Mouse (Mus musculus) G1E (cell line): ENCODE data around the gene Agpat1. TPM values are rescaled to one million over a fixed set of nuclear protein-coding genes. Genes with fewer than 3 reads are reported as not detected.
A peak's percentile ranks its signal among the peaks of the same experiment; 100 is the strongest.

Source experiments
- ATAC-seq: 2 replicates; pipeline ENCODE4 v1.8.0; 2016; ENCODE audit warnings: mild to moderate bottlenecking; ENCODE audit not compliant: insufficient number of reproducible peaks, poor library complexity, low FRiP score, severe bottlenecking; ENCODE audit errors: extremely low read depth
- DNase-seq: peaks from one replicate; pipeline ENCODE4 v3.0.0; 2012; ENCODE audit warnings: low spot score
- H3K27me3 ChIP-seq: 2 replicates; pipeline ENCODE4 v1.6.1; 2012; ENCODE audit warnings: mild to moderate bottlenecking, low read length, inconsistent platforms; ENCODE audit not compliant: insufficient read depth
- H3K36me3 ChIP-seq: replicated peaks from 2 replicates; pipeline ENCODE3; 2012; ENCODE audit warnings: mild to moderate bottlenecking, inconsistent platforms
- H3K4me1 ChIP-seq: 2 replicates; pipeline ENCODE4 v1.6.1; 2012; ENCODE audit warnings: low read depth, low read length, inconsistent platforms, mixed read lengths; ENCODE audit not compliant: insufficient read depth
- H3K4me3 ChIP-seq: 2 replicates; pipeline ENCODE4 v1.5.1; 2012; ENCODE audit warnings: low read depth, mild to moderate bottlenecking, inconsistent platforms, low read length, moderate library complexity, mixed read lengths
- H3K9me3 ChIP-seq: replicated peaks from 2 replicates; pipeline ENCODE4 v1.6.1; 2012; ENCODE audit warnings: inconsistent platforms
- CTCF ChIP-seq: IDR thresholded peaks from 2 replicates; pipeline ENCODE4 v1.5.1; 2012; ENCODE audit warnings: low read depth, low read length, inconsistent platforms, mixed read lengths
- GATA1 ChIP-seq: IDR thresholded peaks from 2 replicates; pipeline ENCODE4 v1.6.1; 2012; ENCODE audit warnings: borderline replicate concordance, low read length, inconsistent platforms, mixed read lengths
- GATA2 ChIP-seq: IDR thresholded peaks from 2 replicates; pipeline ENCODE4 v1.6.1; 2012; ENCODE audit warnings: low read depth, low read length, inconsistent platforms, borderline replicate concordance
- POLR2AphosphoS5 ChIP-seq: IDR thresholded peaks from 2 replicates; pipeline ENCODE4 v1.6.1; 2012; ENCODE audit warnings: low read depth, low read length, inconsistent platforms; ENCODE audit not compliant: insufficient replicate concordance
- TAL1 ChIP-seq: conservative IDR thresholded peaks from 2 replicates; pipeline ENCODE4 v1.6.1; 2012; ENCODE audit warnings: low read depth, low read length, inconsistent platforms, mixed read lengths
- polyA plus RNA-seq: library from polyadenylated mRNA; stranded (reverse); fragments of >175 nt; gene quantifications from 2 replicates; pipeline ENCODE4 v1.2.3, GENCODE M21; 2012
- total RNA-seq, 2 experiments: library from RNA; stranded (forward) in 1 of 2; stranded (reverse) in 1 of 2; fragments of 200-1000 nt in 1 of 2; fragments of >200 nt in 1 of 2; fragmentation: Nextera tagmentation in 1 of 2; gene quantifications; 2 replicates each; pipeline ENCODE4 v1.2.3; 2014 to 2017

The Agpat1 gene
- total and polyA plus RNA-seq, 3 experiments: 24.7 to 165 (median 96.4) TPM

DNA sequence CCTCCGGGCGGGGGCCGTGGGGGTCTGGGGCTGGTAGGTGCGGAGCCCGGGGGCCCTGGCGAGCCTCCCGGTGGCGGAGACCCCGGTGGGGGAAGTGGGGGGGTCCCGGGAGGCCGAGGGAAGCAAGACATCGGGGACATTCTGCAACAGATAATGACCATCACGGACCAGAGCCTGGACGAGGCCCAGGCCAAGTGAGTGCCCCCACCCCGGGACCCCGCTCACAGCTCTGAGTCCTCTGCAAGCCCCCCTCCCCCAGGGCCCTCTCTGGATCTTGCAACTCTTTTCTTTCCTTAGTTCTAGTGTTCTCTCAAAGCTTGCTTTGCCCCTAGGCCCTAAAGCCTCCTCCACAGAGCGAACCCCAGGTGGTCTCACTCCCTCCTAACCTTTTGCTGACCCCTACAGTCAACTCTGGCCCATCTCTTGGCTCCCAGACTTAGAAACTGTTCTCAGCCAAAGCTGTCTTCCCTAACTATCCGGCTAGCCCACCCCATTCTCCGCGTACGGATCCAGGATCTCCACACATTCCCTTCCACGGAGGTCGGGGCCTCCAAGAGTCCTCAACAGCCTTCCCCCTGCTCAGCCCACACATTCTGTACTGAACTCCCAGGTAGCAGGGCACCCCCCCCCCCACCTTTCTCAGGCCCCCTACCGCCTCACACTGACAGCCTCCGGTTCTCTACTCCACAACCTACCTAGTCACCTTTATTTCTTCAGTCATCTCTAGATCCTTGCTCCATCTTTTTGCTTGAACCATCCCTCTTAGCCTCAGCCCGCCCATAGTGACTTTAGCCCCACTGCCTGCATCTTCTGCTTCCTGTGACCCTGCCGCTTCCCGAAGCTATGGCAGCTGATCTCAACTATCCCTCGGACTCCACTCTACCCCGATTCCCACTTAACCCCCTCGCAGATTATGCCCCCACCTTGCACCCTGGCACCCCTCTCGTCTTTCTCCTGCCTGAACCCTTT, 11.2 kb upstream of the Agpat1 start:
- TF ChIP-seq CTCF (no peak), GATA2 (no peak), POLR2AphosphoS5 (no peak), GATA1 (no peak), TAL1 (no peak)
- DNase-seq (no peak), ATAC-seq (no peak)
- Histone ChIP-seq H3K4me3 (peak overlapping the region; percentile 74), H3K27me3 (no peaks in the 10 kb centered on the region), H3K9me3 (no peaks in the 10 kb centered on the region), H3K4me1 (peaks cover 86% of the 10 kb centered on the region), H3K36me3 (peaks cover 49% of the 10 kb centered on the region)

GRCm38 (mm10) chr17:34593752-34594525, 10.1 kb upstream of the Agpat1 start:
- Histone ChIP-seq H3K27me3 (no peaks in the 10 kb centered on the region), H3K4me3 (peak overlapping the region; percentile 74; the same call in 1 of the 2 replicates), H3K9me3 (no peaks in the 10 kb centered on the region), H3K4me1 (peaks cover 84% of the 10 kb centered on the region), H3K36me3 (peaks cover 56% of the 10 kb centered on the region)
- ATAC-seq (no peak), DNase-seq (no peak)
- TF ChIP-seq POLR2AphosphoS5: no peak
- no peak for TF ChIP-seq GATA1
- TF ChIP-seq GATA2: no peak
- TF ChIP-seq CTCF: no peak

DNA sequence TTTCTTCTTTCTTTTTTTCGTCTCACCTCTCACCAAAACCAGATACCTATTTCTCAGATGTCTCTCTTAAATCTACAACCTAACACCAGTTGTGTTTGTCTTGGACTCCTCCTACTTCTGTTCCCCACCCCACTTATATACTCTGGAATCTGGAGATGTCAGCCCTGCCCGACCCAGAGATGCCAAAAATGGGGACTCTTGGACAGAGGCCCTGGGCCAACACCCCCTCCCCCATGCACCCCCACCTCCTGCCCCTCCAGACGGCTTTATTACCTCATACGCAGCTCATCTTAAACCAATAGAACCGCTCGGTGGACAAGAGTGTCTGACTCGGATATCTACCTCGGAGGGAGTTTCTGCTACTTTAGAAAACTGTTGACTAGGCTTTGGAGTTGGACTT, 8.0 kb upstream of the Agpat1 start:
- Histone ChIP-seq H3K9me3 (no peaks in the 10 kb centered on the region), H3K36me3 (peaks cover 70% of the 10 kb centered on the region), H3K4me3 (no peak overlapping the region), H3K27me3 (no peaks in the 10 kb centered on the region), H3K4me1 (peaks cover 81% of the 10 kb centered on the region)
- ATAC-seq (no peak), DNase-seq (no peak)
- no peak for TF ChIP-seq GATA2
- TF ChIP-seq TAL1: no peak
- TF ChIP-seq POLR2AphosphoS5: no peak
- no peak for TF ChIP-seq GATA1
- TF ChIP-seq CTCF: no peak

GRCm38 (mm10) chr17:34597566-34598095, 6.4 kb upstream of the Agpat1 start, which contains the start of gene Ager:
Gene Ager, plus strand, starts transcription at chr17:34597862.
- TF ChIP-seq POLR2AphosphoS5 (no peak; the same call in 1 of the 2 replicates), GATA2 (no peak), GATA1 (no peak), CTCF (no peak), TAL1 (no peak)
- H3K36me3 ChIP-seq: peaks cover 81% of the 10 kb centered on the region
- H3K4me3 ChIP-seq: no peak within 1 kb of the TSS
- H3K4me1 ChIP-seq: peaks cover 88% of the 10 kb centered on the region
- no peaks in the 10 kb centered on the region for H3K27me3 ChIP-seq
- no peaks in the 10 kb centered on the region for H3K9me3 ChIP-seq
- DNase-seq: no peak
- no peak for ATAC-seq

DNA sequence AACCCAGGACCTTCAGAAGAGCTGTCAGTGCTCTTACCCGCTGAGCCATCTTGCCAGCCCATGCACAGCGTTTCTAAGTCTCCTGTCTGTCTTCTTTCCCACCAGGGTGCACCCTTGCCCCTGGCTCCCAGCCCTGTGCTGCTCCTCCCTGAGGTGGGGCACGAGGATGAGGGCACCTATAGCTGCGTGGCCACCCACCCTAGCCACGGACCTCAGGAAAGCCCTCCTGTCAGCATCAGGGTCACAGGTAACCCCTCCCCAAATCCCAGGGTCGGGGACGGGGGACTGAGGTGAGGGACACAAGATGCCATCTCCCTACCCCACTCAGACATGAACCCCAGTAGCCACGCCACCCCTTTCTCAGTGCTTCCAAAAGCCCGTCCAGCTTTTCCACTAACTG, 4.2 kb upstream of the Agpat1 start:
- peaks cover 64% of the 10 kb centered on the region for H3K36me3 ChIP-seq
- peak overlapping the region; percentile 13; the same call in 1 of the 2 replicates for H3K4me3 ChIP-seq
- DNase-seq (no peak), ATAC-seq (no peak)
- H3K27me3 ChIP-seq: no peaks in the 10 kb centered on the region
- no peaks in the 10 kb centered on the region for H3K9me3 ChIP-seq
- TF ChIP-seq GATA2: no peak
- no peak for TF ChIP-seq POLR2AphosphoS5
- no peak for TF ChIP-seq CTCF
- H3K4me1 ChIP-seq: peaks cover 77% of the 10 kb centered on the region
